Mouse (Mus musculus) myocyte (in vitro differentiated cells): ENCODE data around the gene Fcrls.

ENCODE experiments used
- E2F4 ChIP-seq: IDR thresholded peaks from one replicate; pipeline ENCODE4 v1.6.1; 2011; ENCODE audit warnings: mild to moderate bottlenecking, control low read depth, moderate library complexity; ENCODE audit not compliant: insufficient read depth
- MAX ChIP-seq: IDR thresholded peaks from one replicate; pipeline ENCODE4 v1.6.1; 2011; ENCODE audit warnings: low read depth, mild to moderate bottlenecking, control low read depth
- POLR2A ChIP-seq: IDR thresholded peaks from one replicate; pipeline ENCODE4 v1.6.1; 2011; ENCODE audit warnings: low read depth, mild to moderate bottlenecking, control low read depth, moderate library complexity; ENCODE audit not compliant: insufficient read length
- POLR2AphosphoS2 ChIP-seq: IDR thresholded peaks from one replicate; pipeline ENCODE4 v1.6.1; 2011; ENCODE audit warnings: low read depth, control low read depth; ENCODE audit not compliant: insufficient read length
- TCF12 ChIP-seq: IDR thresholded peaks from one replicate; pipeline ENCODE4 v1.6.1; 2011; ENCODE audit warnings: mild to moderate bottlenecking, control low read depth; ENCODE audit not compliant: poor library complexity, insufficient read depth, severe bottlenecking

DNA sequence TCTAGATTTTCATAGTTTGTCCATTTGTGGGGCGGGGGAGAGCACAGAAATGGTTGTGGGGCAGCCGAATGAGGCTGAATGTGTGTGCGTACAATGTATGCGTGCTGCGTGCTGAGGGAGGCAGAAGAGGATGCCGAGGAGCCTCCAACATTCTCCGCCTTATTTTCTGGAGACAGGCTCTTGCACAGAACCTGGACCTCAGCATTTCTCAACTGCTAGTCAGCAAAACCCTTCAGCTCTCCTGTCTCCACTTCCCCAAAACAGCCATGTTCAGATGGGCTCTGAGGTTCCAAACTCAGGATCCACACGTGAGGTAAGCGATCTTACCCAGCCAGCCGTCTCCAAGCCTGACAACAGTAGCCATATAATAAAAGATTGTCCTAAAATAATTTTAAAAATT lies 8.3 kb downstream of the Fcrls start:
- TF ChIP-seq POLR2A (no peak), E2F4 (no peak), TCF12 (no peak), MAX (no peak), POLR2AphosphoS2 (no peak)
